Mouse (Mus musculus): ENCODE measurements around the gene Isg20. TPM values are rescaled to one million over a fixed set of nuclear protein-coding genes. Genes with fewer than 3 reads are reported as not detected.

Isg20 gene
- 1 to 10 TPM; 3.1 to 6.4 TPM for total RNA-seq (2021)

DNA sequence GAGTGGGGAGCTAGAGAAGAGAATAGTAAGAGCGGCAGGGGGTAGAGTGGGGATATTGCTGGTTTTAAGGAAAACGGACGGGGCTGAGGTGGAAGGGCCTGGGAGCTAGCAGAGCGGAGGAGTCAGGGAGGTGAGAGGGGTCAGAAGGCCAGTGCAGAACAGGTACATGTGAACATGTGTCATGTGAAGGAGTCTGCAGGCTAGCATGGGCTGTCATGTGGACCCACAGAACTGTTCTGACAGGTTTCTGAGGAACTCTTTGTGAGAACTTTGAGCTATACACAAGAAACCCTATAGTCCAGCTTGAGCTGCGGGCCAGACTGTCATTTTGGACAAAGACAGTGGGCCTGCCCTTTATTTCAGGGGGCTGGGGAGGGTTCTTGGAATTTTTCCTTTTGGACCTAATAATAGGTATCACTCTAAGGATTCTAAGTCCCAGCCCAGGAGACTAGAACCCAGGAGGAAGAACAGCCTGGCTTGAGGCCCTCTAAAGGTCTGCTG is at the start of gene Isg20:
Gene Isg20, plus strand, starts transcription at position 451 of the 501 bp plus-strand sequence.
- DNase-seq, result no peak

DNA sequence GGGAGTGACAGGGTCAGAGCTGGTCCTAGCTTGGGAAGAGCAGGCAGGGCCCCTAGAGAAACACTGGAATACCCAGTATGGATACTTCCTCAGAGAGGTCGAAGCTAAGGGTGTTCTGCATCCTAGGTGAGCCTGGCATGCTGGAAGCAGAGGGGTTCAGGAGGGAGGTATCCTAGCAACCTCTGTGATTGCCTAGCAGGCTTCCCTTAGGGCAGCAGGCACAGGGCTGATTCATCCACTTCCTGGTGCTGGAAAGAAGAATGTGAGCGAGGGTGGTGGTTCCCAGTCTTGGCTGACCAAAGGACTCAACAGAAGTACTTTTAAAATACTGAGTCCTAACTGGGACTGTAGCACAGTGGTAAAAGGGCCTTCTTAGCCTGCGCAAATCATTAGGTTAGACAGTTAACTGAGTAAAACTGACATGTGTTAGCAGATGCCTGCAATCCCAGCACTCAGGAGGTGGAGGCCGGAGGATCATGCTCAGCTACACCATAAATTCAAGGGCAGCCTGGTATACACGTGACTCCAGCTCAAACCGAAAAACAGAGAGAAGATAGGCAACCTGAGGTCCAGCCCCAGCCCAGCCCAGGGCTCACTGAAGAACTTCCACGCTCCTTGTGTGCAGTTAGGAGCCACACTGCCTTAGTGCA is 49.3 kb upstream of the Isg20 start:
- no peak for DNase-seq

DNA sequence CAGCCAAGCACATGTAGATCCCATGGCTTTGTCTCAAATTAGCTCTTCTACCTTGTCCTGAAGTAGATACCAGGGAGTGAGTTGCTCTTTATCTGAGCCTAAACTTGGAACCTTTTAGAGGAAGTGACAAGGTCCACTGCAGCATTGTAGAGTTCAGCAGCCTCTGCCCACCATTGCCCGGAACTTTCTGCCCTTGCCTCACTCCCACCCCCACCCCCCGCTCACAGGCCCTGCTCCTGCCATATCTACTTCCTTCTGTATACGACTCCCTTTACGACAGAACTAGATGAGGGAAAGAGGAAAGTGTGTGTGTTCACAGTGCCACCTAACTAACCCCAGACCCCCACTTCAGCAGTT is 48.8 kb upstream of the Isg20 start:
- no peak for DNase-seq

DNA sequence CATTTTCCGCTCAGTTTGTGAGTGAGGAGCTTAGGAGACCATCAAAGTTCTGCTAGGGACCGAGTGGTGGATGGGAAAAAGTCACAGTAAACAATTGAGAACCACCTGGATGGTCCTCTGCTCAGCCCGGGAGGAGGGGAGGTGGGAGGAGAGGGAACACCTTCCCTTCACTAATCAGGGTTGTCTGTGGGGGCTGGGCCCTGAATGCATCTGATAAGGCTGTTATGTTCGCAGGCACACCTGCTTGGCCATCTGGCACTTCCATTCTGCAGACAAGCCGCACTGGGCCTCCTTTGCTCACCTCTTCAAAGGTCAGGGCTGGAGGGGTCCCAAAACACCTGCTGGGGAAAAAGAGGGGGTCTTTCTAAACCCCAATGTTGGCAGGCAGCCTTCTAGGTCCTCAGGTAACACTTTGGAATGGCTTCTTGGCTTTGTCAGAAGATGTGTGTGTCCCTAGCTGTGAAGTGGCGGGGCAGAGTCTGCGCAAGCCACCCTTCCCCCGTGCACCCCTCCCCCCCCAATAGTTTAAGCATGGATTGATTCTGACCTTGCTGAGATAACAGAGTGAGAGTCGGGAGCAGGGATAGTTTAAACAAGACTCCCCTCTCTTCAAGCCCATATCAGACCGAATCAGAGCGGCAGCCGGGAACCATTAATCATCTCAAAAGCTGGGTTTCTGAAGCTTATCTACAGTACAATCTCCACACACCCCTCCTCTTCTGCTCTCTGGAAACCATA is 47.8 kb upstream of the Isg20 start:
- DNase-seq, result no peak

DNA sequence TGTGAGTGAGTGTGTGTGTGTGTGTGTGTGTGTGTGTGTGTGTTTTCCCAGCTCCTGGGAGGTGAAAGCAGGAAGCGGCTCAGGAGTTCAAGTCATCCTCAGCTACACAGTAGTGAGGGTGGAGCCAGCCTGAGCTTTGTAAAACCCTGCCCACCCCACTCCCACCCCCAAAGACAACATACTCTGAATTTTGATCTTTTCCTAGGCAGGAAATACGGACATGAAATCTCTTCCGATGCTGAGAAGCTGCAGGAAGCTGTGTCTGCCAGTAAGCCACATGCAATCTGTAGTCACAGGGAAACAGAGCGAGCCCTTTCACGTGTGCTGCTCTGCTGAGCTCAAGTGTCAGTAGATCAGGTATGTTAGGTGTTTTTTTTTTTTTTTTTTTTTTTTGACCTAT is 44.5 kb upstream of the Isg20 start:
- DNase-seq, result no peak

DNA sequence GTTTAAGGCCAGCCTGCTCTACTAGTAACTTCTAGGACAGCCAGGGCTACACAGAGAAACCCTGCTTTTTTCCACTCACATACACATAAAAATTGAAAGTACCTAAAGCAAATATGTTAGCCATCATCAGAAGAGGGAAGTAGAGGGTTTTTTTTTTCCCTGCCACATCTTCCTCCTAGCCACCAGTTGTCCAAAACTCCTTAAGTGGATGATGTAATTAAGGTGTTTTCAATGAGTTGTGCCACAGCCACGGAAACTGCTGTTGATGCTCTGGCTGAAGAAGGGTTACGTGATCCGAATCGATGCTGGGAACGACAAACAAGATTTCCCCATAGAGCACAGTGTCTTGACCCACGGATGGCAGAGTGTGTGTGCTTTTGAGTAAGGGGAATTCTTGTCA is 40.9 kb upstream of the Isg20 start:
- DNase-seq, result no peak

DNA sequence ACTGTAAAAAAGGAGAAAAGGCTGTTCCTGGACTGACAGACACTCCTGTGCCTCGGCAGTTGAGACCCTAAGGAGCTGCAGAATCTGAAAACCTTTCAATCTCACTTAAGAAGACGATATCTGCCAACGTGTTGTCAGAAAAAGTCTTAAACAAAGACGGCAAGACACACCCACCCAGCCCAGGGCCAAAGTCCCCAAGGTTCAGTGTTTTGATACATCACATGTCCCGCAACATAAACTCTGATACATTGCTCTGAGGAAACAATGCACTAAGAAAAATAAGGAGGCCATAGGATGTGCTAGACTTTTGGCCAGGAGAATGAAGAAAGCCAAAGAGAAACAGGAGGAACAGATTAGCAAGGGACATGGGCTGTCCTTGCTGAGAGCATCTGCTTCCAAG is 40.4 kb upstream of the Isg20 start:
- DNase-seq, result no peak

DNA sequence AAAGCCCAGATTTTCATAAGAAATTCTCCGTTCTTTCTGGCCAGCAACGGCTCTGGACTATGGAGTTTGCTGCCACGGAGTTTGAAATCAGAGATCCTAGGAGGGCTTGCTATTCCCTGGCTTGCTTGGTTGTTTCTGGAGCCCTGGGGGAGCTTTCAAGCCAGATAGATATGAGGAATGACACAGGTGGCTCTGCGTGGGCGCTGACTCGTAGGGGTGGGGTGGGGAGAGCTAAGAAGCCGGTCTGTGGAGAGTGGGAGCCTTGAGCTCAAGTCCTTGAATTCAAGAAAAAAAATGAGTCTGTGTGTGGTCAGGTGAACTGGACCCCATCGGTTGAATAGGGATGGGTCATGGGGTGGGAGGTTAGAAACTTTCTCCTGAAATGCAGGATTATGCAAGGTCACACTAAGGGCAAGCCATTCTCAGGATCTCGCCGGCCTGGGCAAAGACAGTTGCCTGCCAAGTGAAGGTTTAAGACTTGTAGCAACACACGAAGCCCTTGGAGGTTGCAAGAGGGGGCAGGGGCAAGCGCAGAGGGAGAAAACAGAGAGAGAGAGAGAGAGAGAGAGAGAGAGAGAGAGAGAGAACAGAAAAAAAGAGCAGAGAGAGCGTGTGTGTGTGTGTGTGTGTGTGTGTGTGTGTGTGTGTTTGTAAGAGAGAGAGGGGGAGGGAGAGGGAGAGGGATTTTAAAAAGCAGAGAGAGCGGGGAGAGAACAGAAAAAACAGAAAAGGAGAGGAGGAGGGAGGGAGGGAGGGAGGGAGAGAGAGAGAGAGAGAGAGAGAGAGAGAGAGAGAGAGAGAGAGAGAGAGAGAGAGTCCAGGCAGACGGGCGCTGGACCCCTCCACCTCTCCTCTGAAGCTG is 31.4 kb upstream of the Isg20 start:
- DNase-seq, result no peak

DNA sequence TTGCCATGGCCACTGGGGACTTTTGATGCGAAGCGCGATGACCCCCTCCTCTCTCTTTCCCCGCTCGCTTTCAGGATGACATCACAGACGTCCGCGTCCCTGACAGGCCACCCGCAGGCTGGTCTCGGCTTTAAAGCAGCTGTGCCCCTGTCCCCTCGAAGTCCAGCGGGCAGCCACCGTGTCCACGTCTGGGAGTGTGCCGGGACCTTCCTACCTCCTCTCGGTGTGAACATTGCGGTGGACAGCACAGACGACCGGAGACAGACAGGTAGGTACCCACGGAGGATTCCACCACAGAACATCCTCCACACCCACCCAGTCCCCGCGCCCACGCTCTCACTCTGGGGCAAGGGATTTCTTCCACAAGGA is 30.8 kb upstream of the Isg20 start:
- no peak for DNase-seq

DNA sequence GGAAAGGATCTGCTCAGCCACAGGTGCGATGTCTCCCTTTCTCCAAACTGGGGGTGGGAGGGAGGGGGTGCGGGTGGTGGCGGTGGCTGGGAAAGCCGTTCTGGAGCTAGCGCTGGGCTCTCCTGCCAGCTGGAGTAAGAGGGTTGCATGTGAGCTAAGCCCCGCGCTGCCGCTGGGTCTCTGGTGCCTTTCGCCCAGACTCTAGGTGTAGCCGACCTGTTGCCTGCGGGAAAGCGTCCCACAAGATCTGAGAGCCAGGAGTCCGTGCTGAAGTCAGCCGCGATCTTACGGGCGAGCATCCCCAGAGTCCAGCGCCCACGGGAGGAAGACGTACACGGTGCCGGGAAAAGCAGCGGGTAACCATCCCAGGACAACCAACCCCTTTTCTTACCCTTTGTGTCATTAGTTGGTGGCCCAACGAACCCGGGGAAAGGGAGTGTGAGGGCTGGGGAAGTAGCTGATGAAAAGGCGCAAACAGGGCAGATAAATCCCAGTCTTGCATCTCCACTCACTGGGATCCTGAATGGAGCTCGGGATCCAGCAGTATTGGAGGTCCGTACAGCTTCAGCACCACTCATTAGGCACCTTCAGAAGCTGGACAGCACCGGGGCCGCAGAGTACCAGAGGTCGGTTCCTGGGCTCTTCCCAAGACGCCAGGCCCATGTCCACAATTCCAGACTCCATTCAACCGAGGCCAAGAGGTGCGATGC is 30.1 kb upstream of the Isg20 start:
- no peak for DNase-seq

DNA sequence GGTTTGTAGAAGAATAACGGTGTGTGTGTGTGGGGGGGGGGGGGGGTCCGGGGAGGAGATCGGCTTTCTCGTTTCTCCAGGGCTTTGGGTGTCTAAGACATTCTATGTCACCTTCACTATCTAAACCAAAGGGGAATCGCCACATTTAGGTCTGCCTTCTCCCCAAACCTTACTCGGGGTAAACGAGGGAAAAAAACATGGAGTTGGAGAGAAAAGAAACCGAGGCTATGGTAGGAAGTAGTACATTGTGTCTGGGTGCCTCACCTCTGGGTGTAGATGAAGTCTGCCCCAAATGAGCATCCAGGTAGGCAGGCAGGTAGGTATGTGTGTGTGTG is 29.5 kb upstream of the Isg20 start:
- DNase-seq, result no peak

DNA sequence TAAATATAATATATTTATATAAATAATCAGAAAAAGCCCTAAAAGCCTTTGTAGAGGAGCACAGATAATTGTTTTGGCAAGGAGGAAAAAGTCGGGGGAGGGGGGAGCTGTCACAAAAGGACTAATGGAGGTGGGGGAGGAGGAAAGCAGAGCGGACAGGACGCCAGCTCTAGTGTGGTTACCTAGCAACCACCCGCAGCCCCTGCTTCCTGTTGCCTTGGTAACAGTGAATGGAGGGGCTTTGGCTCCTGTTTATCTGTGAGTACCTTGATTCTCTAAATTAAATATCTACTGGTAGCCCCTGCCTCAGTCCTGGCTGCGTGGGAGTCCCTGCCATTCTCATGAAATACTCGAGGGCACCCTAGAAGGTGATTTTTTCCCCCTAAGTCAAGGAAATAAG is 29.1 kb upstream of the Isg20 start:
- DNase-seq, result no peak

DNA sequence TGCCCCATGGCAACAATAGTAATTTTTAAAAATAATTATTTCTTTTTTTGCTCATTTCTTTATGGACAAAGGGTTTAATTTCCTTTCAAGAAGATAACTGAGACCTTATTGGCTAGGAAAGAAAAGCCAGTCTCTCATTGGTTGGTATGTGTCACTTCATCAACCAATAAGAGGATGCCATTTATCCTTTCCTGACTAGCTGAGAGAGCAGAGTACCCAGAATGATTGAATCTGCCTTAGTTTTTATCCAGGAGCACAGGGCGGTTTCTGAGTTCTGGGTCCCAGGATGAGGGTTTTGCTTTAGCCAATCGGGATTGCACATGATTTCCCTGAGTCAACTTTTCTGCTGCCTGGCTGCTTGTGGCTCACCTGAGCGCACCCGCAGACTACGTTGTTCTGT is 27.8 kb upstream of the Isg20 start:
- no peak for DNase-seq

DNA sequence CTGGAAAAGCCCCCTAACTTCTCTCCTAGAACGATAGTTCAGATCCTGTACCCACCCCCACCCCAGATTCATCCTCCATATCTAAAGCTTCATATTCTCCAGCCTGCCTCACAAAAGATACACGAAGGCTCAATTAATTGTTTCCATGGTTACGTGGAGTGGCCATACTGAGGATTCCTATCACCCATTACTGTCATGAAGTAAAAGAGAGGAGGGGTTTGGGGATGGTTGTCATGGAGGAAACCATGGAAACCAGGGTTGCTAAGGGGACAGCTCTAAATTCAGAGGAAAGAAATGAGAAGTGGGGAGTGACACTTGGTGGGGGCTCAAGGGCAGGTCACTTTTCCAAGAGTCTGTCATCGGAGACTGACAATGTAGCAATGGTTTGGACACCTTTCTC is 26.7 kb upstream of the Isg20 start:
- DNase-seq, result no peak

DNA sequence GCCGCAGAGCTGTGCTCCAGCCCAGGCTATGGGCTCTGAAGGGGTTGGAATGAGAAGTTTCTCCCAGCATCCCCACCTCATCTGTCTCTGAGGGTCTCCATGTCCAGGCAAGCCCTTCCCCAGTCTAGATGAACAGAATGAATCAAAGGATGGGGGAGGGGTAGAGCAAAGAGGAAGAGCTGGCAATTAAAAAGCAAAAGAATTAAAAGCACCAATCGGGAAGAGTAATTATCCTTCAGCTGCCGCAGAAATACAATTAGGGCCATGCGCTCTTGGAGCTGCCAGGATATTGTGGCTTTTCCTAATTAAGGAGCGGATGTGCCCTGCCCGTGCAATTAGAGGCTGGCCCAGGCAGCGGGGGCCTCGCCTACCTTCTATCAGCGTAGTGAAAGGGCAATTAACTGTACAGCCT is 25.8 kb upstream of the Isg20 start:
- DNase-seq, result no peak

DNA sequence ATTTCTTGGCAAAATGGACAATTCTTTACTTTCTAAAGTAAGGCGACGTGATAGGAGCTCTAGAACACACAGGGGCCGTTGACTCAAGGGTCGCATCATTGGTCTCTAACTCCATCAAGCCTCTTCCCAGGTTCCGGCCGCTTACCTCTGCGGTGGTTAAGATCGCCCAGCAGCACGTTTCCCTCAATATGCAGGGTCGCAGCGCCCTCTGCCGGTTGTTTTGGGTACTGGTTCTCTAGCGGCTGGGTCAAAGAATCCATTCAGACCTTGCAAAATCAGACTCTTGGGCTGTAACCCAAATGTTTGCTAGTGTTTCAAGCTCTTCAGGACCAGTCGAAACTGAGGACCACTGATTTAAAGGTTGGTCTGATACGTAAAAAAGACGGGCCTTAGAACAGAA is 22.6 kb upstream of the Isg20 start:
- DNase-seq, result peak; percentile 92

DNA sequence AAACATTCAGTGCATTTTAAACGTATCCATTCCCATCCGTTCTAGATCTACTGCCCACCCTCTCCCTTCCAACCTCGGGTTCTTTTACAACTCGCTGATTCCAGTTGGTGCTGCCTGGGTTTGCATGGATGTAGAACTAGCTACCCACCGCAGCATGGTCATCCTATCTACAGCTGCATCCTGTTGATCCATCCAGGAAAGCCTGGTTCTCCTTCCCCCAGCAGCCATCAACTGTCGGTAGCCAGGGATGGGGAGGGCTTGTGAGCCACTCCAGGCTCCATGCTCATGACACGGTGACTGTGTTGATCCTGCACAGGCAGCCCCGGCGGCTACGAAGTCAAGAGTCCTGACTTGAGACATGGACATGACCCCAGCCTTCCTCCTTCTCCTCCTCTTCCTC is 19.3 kb upstream of the Isg20 start:
- no peak for DNase-seq

DNA sequence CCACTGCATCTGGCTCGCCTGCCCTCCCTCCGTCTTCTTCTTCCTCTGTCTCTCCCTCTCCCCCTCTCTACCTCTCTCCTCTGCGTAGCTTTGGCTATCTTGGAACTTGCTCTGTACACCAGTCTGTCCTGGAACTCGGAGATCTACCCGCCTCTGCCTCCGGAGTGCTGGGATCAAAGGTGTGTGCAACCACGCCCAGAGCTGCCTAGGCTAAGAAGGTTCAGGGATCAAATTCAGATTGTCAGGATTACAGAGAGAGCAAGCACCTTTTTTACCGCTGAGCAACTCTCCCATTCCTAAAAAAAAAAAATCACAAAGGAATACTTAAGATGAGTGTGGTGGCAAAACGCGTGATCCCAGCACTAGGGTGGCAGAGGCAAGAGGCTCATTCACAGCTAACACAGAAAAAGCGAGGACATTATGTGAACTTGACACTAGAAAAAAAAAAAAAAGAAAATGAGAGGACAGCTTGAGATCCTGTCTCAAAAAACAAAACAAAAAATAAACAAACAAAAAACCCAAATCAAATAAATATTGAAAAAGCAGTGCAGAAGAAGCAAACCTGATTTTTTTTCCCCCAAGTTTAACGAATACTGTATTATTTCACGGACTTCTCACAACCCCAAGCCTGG is 18.1 kb upstream of the Isg20 start:
- DNase-seq, result no peak

DNA sequence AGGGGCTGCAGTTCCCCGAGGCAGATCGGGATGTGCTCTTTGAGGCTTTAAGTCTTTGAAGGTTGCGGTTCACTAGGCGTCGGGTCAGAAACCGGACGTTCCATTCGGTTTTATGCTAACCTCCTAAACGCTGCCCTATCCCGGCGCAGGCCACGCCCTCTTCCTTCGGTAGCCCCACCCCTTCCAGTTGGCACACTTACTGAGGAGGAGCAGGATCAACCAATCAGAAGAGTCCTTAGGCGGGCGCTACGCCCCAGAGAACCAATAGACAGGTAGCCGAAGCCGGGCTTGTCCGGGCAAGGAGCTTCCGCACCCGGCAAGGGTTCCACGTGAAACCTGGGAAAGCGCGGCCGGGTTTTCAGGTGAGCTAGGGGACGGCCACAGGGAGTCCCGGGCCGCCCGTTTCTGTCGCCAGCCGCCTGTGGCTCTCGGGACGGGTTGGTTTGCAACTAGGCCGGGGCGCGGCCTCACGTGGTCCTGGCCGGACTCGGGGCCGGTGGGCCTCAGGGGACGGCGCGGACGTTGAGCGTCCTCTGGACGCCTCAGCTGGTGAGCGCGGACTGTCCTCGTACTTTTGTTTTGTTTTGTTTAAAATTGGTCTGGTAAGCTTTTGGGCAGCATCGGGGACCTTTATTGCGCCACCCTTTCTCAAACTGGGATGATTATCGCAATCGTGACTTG is 17.4 kb upstream of the Isg20 start, which contains the start of gene Aen:
Gene Aen, plus strand, starts transcription at position 202 of the 681 bp plus-strand sequence.
- DNase-seq, result peak; percentile 99

DNA sequence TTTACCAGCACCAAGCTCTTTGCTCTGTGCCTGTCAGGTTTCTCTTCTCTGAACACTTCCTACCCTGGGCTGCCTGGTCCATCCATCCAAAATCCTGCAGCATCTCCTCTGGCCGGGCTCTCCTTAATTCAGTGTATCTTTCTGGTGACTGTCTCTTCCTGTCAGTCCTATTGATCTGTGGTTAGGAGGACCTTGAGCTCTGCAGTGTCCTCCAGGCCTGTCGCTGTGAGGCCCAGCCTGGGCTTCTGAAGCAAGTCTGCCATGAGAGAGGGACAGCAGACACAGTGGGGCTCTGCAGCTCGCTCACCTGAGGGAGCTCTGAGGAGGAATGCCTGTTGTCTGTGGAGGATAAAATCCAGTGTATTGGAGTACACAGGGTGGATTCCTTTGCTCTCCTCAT is 15.7 kb upstream of the Isg20 start:
- DNase-seq, result no peak

DNA sequence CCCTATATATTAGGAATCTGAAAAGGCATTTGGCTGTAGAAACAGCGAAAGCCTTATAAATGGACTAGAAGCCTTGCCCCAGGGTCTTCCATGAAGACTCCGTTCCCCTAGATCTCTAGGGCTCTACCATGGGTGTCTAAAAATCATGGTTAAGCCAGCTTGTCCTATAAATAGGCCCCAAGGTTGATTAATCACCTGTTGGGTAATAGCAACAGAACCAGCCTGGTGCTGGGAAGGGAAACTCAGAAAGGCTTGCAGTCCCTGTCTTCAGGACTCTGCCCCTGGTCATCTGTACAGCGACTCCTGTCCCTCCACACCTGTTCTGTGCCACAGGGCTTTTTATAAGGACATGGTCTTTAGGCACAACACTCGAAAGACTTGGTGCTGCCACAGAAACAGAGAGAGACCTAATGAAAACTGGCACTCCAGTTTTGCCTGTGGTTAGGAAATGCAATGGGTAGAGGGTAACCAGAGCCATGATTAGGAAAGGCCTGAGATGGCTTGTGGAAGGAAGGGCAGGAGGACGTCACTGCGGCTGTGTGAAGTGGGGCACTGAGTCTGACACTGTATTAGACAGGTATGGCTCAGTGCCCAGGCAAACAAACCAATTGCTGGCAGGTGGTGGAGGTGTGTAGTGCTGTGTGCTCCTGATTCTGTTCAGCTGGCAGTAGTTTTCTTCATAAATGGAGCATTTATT is 9.9 kb upstream of the Isg20 start:
- no peak for DNase-seq
